Mouse (Mus musculus): ENCODE measurements at regions not wholly inside any gene's neighbourhood (a gene's known extent, or its start where the extent isn't known, plus 50 kb on each side); places are given as distances from the start of the nearest gene placed in this dataset.

- no peak for TF ChIP-seq CTCF (IDR thresholded peaks at IDR 0.05; ENCODE audit: borderline replicate concordance, insufficient read depth, low read depth, low read length)
- TF ChIP-seq POLR2A (IDR thresholded peaks at IDR 0.05; ENCODE audit: borderline replicate concordance, insufficient read depth, low read length) = no peak
Observed at GRCm38 (mm10) chr10:15441216-15441615, 723.2 kb upstream of the Gje1 start.
